Mouse (Mus musculus) CH12.LX (cell line): ENCODE results near the gene Dab1. TPM values are rescaled to one million over a fixed set of nuclear protein-coding genes. Genes with fewer than 3 reads are reported as not detected.

Experiments used
- DNase-seq: peaks from one replicate; pipeline ENCODE4 v3.0.0-alpha.2; 2013; ENCODE audit errors: extremely low read depth
- H3K27ac ChIP-seq: 2 replicates; pipeline ENCODE4 v1.5.1; 2012; ENCODE audit warnings: low read depth, mild to moderate bottlenecking, control low read depth, moderate library complexity; ENCODE audit not compliant: insufficient read depth
- H3K27me3 ChIP-seq: replicated peaks from 2 replicates; pipeline ENCODE3; 2012; ENCODE audit warnings: inconsistent platforms
- H3K36me3 ChIP-seq, 2 experiments: replicated peaks in 1 of 2; 2 replicates each; pipeline versions ENCODE3 to v1.6.1; 2012; ENCODE audit warnings: inconsistent platforms in 1 of 2, low read length in 1 of 2, mild to moderate bottlenecking in 1 of 2, mixed read lengths in 1 of 2, moderate library complexity in 1 of 2; ENCODE audit not compliant: control insufficient read depth in 1 of 2, insufficient read depth in 1 of 2
- H3K4me1 ChIP-seq, 2 experiments: 2 replicates each; pipeline ENCODE4 v1.6.1; 2012; ENCODE audit warnings: inconsistent platforms in 1 of 2, moderate library complexity in 1 of 2; ENCODE audit not compliant: insufficient read depth in 2 of 2, control insufficient read depth in 1 of 2
- H3K4me2 ChIP-seq: 2 replicates; pipeline ENCODE4 v1.6.1; 2012; ENCODE audit warnings: low read depth, mild to moderate bottlenecking, control low read depth; ENCODE audit not compliant: poor library complexity, insufficient read depth, severe bottlenecking
- H3K4me3 ChIP-seq, 3 experiments: fragments of 150-350 bp in 1 of 3; sonication (generic) in 1 of 3; replicated peaks in 1 of 3; 2 replicates each; pipeline versions ENCODE3 to v1.5.1; 2011 to 2012; ENCODE audit warnings: low read depth in 2 of 3, low read length in 2 of 3, mild to moderate bottlenecking in 2 of 3, moderate library complexity in 2 of 3, control low read depth in 1 of 3, improper control_type of control experiment in 1 of 3, inconsistent platforms in 1 of 3, mixed read lengths in 1 of 3; ENCODE audit not compliant: poor library complexity in 1 of 3
- H3K79me2 ChIP-seq: replicated peaks from 2 replicates; pipeline ENCODE4 v1.6.1; 2012; ENCODE audit warnings: mild to moderate bottlenecking, moderate library complexity; ENCODE audit not compliant: control insufficient read depth, poor library complexity, insufficient read depth, severe bottlenecking; ENCODE audit errors: extremely low read depth
- H3K9ac ChIP-seq: 2 replicates; pipeline ENCODE4 v1.6.1; 2012; ENCODE audit warnings: low read depth, mild to moderate bottlenecking, control low read depth, moderate library complexity; ENCODE audit not compliant: insufficient read depth
- H3K9me3 ChIP-seq: replicated peaks from 2 replicates; pipeline ENCODE3; 2012; ENCODE audit warnings: low read length, inconsistent platforms, mixed read lengths
- CHD1 ChIP-seq: IDR thresholded peaks from 2 replicates; pipeline ENCODE4 v1.6.1; 2012; ENCODE audit warnings: low read depth, low read length, improper control_type of control experiment, inconsistent platforms
- CTCF ChIP-seq, 2 experiments: IDR thresholded peaks in 1 of 2; conservative IDR thresholded peaks in 1 of 2; 2 replicates each; pipeline ENCODE4 v1.5.1; 2011 to 2012; ENCODE audit warnings: low read depth in 2 of 2, low read length in 2 of 2, improper control_type of control experiment in 1 of 2, inconsistent platforms in 1 of 2, mild to moderate bottlenecking in 1 of 2, moderate library complexity in 1 of 2
- E2F4 ChIP-seq: IDR thresholded peaks from 2 replicates; pipeline ENCODE4 v1.6.1; 2011; ENCODE audit warnings: low read depth, low read length, improper control_type of control experiment; ENCODE audit not compliant: insufficient replicate concordance
- HCFC1 ChIP-seq: IDR thresholded peaks from 2 replicates; pipeline ENCODE4 v1.6.1; 2012; ENCODE audit warnings: low read depth, mild to moderate bottlenecking, inconsistent platforms, low read length, improper control_type of control experiment
- IRF4 ChIP-seq: IDR thresholded peaks from 2 replicates; pipeline ENCODE4 v1.6.1; 2014; ENCODE audit warnings: low read depth, mild to moderate bottlenecking, inconsistent platforms, low read length, improper control_type of control experiment
- JUN ChIP-seq: IDR thresholded peaks from 2 replicates; pipeline ENCODE4 v1.6.1; 2011; ENCODE audit warnings: low read depth, mild to moderate bottlenecking, low read length, improper control_type of control experiment, moderate library complexity; ENCODE audit not compliant: insufficient read depth
- MAFK ChIP-seq: IDR thresholded peaks from 2 replicates; pipeline ENCODE4 v1.6.1; 2011; ENCODE audit warnings: low read length, improper control_type of control experiment; ENCODE audit not compliant: insufficient replicate concordance
- MAX ChIP-seq: IDR thresholded peaks from 2 replicates; pipeline ENCODE4 v1.6.1; 2011; ENCODE audit warnings: low read length, improper control_type of control experiment
- MAZ ChIP-seq: IDR thresholded peaks from 2 replicates; pipeline ENCODE4 v1.6.1; 2012; ENCODE audit warnings: low read depth, mild to moderate bottlenecking, inconsistent platforms, low read length, improper control_type of control experiment, moderate library complexity
- MEF2A ChIP-seq: IDR thresholded peaks from 2 replicates; pipeline ENCODE4 v1.6.1; 2014; ENCODE audit warnings: low read depth, mild to moderate bottlenecking, inconsistent platforms, low read length, improper control_type of control experiment, borderline replicate concordance
- MYC ChIP-seq: IDR thresholded peaks from 2 replicates; pipeline ENCODE4 v1.6.1; 2011; ENCODE audit warnings: low read depth, mild to moderate bottlenecking, improper control_type of control experiment, low read length
- NELFE ChIP-seq: IDR thresholded peaks from 2 replicates; pipeline ENCODE4 v1.6.1; 2011; ENCODE audit warnings: low read depth, low read length, improper control_type of control experiment
- PAX5 ChIP-seq: IDR thresholded peaks from 2 replicates; pipeline ENCODE4 v1.6.1; 2012; ENCODE audit warnings: low read length, inconsistent platforms, mixed read lengths
- POLR2A ChIP-seq: IDR thresholded peaks from 2 replicates; pipeline ENCODE4 v1.6.1; 2011; ENCODE audit warnings: low read depth, mild to moderate bottlenecking, improper control_type of control experiment, low read length
- POLR2AphosphoS2 ChIP-seq: IDR thresholded peaks from 2 replicates; pipeline ENCODE4 v1.6.1; 2011; ENCODE audit warnings: low read depth, low read length, improper control_type of control experiment
- SMC3 ChIP-seq: IDR thresholded peaks from 2 replicates; pipeline ENCODE4 v1.6.1; 2011; ENCODE audit warnings: low read depth, low read length, improper control_type of control experiment
- TBP ChIP-seq: conservative IDR thresholded peaks from 2 replicates; pipeline ENCODE4 v1.6.1; 2011; ENCODE audit warnings: low read depth, low read length, improper control_type of control experiment
- UBTF ChIP-seq: IDR thresholded peaks from 2 replicates; pipeline ENCODE4 v1.6.1; 2012; ENCODE audit warnings: low read depth, mild to moderate bottlenecking, inconsistent platforms, low read length, improper control_type of control experiment, moderate library complexity
- USF2 ChIP-seq: conservative IDR thresholded peaks from 2 replicates; pipeline ENCODE4 v1.6.1; 2011; ENCODE audit warnings: low read depth, low read length, improper control_type of control experiment
- ZC3H11A ChIP-seq: IDR thresholded peaks from 2 replicates; pipeline ENCODE4 v1.6.1; 2012; ENCODE audit warnings: low read depth, mild to moderate bottlenecking, inconsistent platforms, low read length, improper control_type of control experiment
- ZNF384 ChIP-seq: IDR thresholded peaks from 2 replicates; pipeline ENCODE4 v1.6.1; 2012; ENCODE audit warnings: low read depth, low read length, improper control_type of control experiment, inconsistent platforms
- dilution Hi-C: fragments of 300-500 bp; cut with MboI; formaldehyde crosslinking; loops from 2 replicates; pipeline ENCODE4 v1.14.3; 2020; ENCODE audit warnings: low sequenced_read_pairs; ENCODE audit not compliant: extremely low pct_unique_long_range_greater_than_20kb, extremely low pct_ligation_motif_present
- in situ Hi-C: fragments of 300-500 bp; cut with MboI; formaldehyde crosslinking; loops from 3 replicates; pipeline ENCODE4 v1.14.3; 2019; ENCODE audit warnings: low sequenced_read_pairs, low pct_ligation_motif_present, low pct_unique_long_range_greater_than_20kb, mixed read lengths
- polyA plus RNA-seq: library from polyadenylated mRNA; unstranded; fragments of >175 nt; gene quantifications from 2 replicates; pipeline ENCODE4 v1.2.1, GENCODE M21; 2012; ENCODE audit warnings: low read depth; ENCODE audit not compliant: insufficient read length
- total RNA-seq, 2 experiments: library from RNA; depleted of rRNA; stranded (reverse); fragments of 300-350 nt in 1 of 2; fragments of >200 nt in 1 of 2; gene quantifications; 2 replicates each; pipeline ENCODE4 v1.2.3; 2012 to 2014

Dab1 gene
- total and polyA plus RNA-seq, 3 experiments, result not detected

DNA sequence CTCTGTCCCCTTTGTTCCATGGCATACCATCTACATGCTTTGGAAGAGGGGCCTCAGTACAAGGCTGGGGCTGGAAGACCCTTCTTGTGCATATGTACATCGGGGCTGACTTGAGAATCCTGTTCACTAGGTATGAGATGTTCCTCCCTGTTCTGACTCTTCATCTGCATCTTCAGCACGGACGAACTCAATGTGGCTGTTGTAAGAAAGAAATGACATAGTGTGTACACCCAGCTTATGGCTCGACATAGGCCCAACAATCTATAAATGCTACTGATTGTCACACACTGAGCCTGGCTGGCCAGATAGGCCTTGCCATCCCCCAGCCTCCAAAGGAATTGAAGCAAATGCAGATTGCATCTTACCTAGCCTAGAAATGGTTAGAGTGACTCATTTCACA, 817.3 kb downstream of the Dab1 start:
- no peaks in the 10 kb centered on the region for H3K27me3 ChIP-seq
- in situ Hi-C loops, result no loop called here
- H3K4me1 ChIP-seq, result no peaks in the 10 kb centered on the region
- TF ChIP-seq SMC3 (no peak), POLR2AphosphoS2 (no peak), TBP (no peak), CHD1 (no peak), NELFE (no peak), MAFK (no peak), MYC (no peak), USF2 (no peak), POLR2A (no peak), ZNF384 (no peak), MEF2A (no peak)
- DNase-seq, result no peak
- no peak overlapping the region for H3K4me2 ChIP-seq
- no peak overlapping the region for H3K27ac ChIP-seq
- H3K4me3 ChIP-seq, result no peak overlapping the region
- H3K79me2 ChIP-seq, result no peaks in the 10 kb centered on the region
- no peaks in the 10 kb centered on the region for H3K36me3 ChIP-seq
- H3K9me3 ChIP-seq, result peaks cover 83% of the 10 kb centered on the region
- dilution Hi-C loops, result no loop called here
- H3K9ac ChIP-seq, result no peak overlapping the region

DNA sequence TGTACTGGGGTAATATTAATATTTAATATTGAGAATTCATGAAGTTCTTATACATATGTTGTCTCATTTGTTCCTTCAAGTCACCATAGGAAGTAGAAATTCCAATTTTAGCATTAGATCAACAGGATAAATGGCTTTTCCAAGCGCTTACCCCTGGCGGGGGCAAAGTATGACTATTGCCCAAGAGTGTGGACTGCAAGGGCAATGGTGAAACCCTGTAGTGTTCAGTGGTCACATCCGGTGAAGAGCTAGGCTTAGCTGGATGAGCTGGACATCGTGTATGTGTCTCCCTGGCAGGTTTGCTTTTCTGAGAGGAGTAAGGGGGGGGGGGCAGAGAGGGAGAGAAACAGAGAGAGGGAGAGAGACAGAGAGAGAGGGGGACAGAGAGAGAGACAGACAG, 819.6 kb downstream of the Dab1 start:
- Histone ChIP-seq H3K4me1 (no peaks in the 10 kb centered on the region), H3K27ac (no peak overlapping the region), H3K79me2 (no peaks in the 10 kb centered on the region), H3K9me3 (peaks cover 77% of the 10 kb centered on the region), H3K27me3 (no peaks in the 10 kb centered on the region), H3K4me3 (no peak overlapping the region), H3K9ac (no peak overlapping the region), H3K4me2 (no peak overlapping the region), H3K36me3 (no peaks in the 10 kb centered on the region)
- dilution Hi-C loops (no loop called here), in situ Hi-C loops (no loop called here)
- no peak for DNase-seq
- TF ChIP-seq MAZ (no peak), ZC3H11A (no peak), MAX (no peak), E2F4 (no peak), IRF4 (no peak), JUN (no peak), PAX5 (no peak), TBP (no peak), CTCF (conservative IDR thresholded peaks at IDR 0.05 in 1 of 2, IDR thresholded peaks at IDR 0.05 in 1 of 2; ENCODE audit: low read depth in 2 of 2, low read length in 2 of 2) (no peak), MYC (no peak), UBTF (no peak), ZNF384 (no peak), HCFC1 (no peak)
